Mouse (Mus musculus) liver, embryonic 18 days (tissue): Measurements from ENCODE around the gene Olfr574. TPM values are rescaled to one million over a fixed set of nuclear protein-coding genes. Genes with fewer than 3 reads are reported as not detected.

Experiments used
- polyA plus RNA-seq: library from polyadenylated mRNA; depleted of rRNA; stranded (reverse); fragments of >200 nt; gene quantifications from 2 replicates; pipeline ENCODE4 v1.2.3, GENCODE M21; 2012; rRNA removed

Gene Olfr574
- polyA plus RNA-seq: not detected in 2 replicates

GRCm38 (mm10) chr7:102948167-102948566 is at the start of gene Olfr574:
Gene Olfr574, plus strand, starts transcription at chr7:102948467.

GRCm38 (mm10) chr7:102917032-102917875 is 31.0 kb upstream of the Olfr574 start, which contains the start of gene Olfr571:
Gene Olfr571, minus strand, starts transcription at chr7:102917536.

DNA sequence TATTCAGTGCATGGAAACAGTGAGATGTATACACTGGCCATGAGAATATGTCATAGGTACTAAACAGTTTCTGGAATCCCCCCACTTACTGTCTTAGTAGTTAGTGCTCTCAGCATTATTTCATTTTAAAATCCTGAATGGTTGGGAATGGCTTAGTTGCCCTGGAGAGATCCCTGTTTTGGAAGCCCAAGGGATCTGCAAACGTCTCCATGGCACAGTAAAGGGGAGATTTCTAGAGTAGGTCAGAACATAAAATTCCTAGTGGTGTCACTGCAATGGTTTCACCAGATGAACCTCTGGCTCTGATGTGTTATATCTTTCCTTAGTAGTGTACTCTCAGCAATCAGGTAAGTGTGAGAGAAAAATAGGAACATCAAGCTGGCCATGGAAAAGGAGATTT is 24.2 kb upstream of the Olfr574 start, which contains the start of gene Olfr572:
Olfr572 (plus strand) TSS at position 301 of the 400 bp plus-strand sequence.

DNA sequence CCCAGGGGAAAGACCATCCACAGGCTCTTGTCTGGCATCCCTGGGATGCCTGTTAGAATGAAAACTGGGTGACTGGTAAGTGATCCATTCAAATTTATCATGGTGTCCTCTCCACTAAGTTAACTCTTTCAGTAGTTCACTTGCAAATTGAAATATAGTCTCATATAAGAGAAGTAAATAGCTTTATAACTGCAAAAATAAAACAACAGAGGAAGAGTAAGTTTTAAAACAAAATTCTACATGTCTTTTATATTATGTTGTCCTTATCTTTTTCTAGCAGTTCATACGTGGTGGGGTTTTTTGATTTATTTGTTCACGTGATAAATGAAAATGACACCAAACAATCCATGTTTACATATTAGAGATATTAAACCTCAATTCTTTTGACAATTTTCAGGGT is 5.8 kb upstream of the Olfr574 start, which contains the start of gene Olfr573-ps1:
Olfr573-ps1 (minus strand) TSS at position 101 of the 400 bp plus-strand sequence.

DNA sequence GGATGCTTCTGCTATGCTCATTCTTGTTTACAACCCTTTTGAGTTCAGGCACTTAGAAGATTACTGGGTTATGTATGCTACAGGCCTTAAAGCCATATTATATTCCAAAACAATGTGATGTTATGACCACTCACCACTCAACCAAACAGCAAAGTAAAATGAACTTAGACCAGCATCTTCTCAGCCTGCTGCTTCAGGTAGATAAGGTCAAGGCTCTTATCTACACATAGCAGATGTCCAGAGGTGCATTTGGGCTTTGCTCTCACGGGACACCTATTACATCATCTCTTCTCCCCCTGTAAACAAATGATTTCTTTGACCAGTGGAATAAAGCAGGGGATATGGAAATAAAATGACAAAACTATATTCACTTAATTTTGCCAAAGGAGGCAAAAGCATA is 10.3 kb downstream of the Olfr574 start, which contains the start of gene Olfr575:
Olfr575 (minus strand) TSS at position 183 of the 400 bp plus-strand sequence.

GRCm38 (mm10) chr7:102962360-102962759 is 14.1 kb downstream of the Olfr574 start, which contains the start of gene Olfr576:
Gene Olfr576, plus strand, starts transcription at chr7:102962660.

GRCm38 (mm10) chr7:102975843-102976242 is 27.6 kb downstream of the Olfr574 start, which contains the start of gene Olfr577:
Gene Olfr577, minus strand, starts transcription at chr7:102975943.

DNA sequence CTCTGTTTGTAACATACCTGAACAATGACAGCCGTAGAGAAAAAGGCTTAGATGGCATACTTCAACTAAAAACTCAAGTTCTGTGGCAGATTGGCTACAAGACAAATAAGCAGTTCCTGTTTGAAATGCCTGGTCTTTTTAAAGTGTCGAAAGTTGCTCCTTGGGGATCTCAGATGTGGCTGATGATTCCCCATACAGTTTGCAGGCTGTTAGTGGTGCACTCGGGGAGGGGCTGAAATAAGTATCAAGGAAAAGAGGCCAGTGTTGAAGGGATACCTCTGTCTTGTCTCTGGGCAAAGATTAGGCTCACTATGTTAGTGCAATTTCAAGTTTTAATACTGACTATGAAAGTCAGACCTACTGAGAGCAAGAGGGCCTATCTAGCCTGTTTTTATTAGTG is 41.0 kb downstream of the Olfr574 start, which contains the start of gene Olfr578:
Olfr578 (minus strand) TSS at position 101 of the 400 bp plus-strand sequence.

Other genes with a start within 250 kb of the Olfr574 start
- 0.02 TPM in 2 replicates for gene Olfr558, start 246.3 kb upstream of the Olfr574 start, polyA plus RNA-seq
- not detected in 2 replicates for gene Olfr33, start 229.4 kb upstream of the Olfr574 start, polyA plus RNA-seq
- not detected in 2 replicates for gene Olfr559, start 221.0 kb upstream of the Olfr574 start, polyA plus RNA-seq
- gene Olfr560, start 189.1 kb upstream of the Olfr574 start, polyA plus RNA-seq: not detected in 2 replicates
- gene Olfr78, start 189.0 kb upstream of the Olfr574 start, polyA plus RNA-seq: 0.24 and 0.48 TPM in 2 replicates
- gene Olfr561, start 177.2 kb upstream of the Olfr574 start, polyA plus RNA-seq: 0.05 TPM in 1 of 2 replicates, not detected in the other
- not detected in 2 replicates for gene Olfr564, start 145.0 kb upstream of the Olfr574 start, polyA plus RNA-seq
- not detected in 2 replicates for gene Olfr566, start 89.7 kb upstream of the Olfr574 start, polyA plus RNA-seq
- not detected in 2 replicates for gene Olfr568, start 71.3 kb upstream of the Olfr574 start, polyA plus RNA-seq
- gene Olfr569, start 57.6 kb upstream of the Olfr574 start, polyA plus RNA-seq: not detected in 2 replicates
- gene Olfr570, start 53.9 kb upstream of the Olfr574 start, polyA plus RNA-seq: not detected in 2 replicates
- not detected in 2 replicates for gene Olfr571, start 30.9 kb upstream of the Olfr574 start, polyA plus RNA-seq
- not detected in 2 replicates for gene Olfr572, start 24.1 kb upstream of the Olfr574 start, polyA plus RNA-seq
- gene Olfr573-ps1, start 5.9 kb upstream of the Olfr574 start, polyA plus RNA-seq: not detected in 2 replicates
- gene Olfr575, start 10.3 kb downstream of the Olfr574 start, polyA plus RNA-seq: not detected in 2 replicates
- gene Olfr576, start 14.2 kb downstream of the Olfr574 start, polyA plus RNA-seq: not detected in 2 replicates
- gene Olfr577, start 27.5 kb downstream of the Olfr574 start, polyA plus RNA-seq: not detected in 2 replicates
- not detected in 2 replicates for gene Olfr578, start 40.9 kb downstream of the Olfr574 start, polyA plus RNA-seq
- not detected in 2 replicates for gene Olfr582, start 89.6 kb downstream of the Olfr574 start, polyA plus RNA-seq
- gene Olfr583, start 102.8 kb downstream of the Olfr574 start, polyA plus RNA-seq: not detected in 2 replicates
- gene Olfr584, start 133.4 kb downstream of the Olfr574 start, polyA plus RNA-seq: not detected in 2 replicates
- gene Olfr585, start 149.3 kb downstream of the Olfr574 start, polyA plus RNA-seq: not detected in 2 replicates
- not detected in 2 replicates for gene Olfr586, start 177.2 kb downstream of the Olfr574 start, polyA plus RNA-seq
- gene Olfr588-ps1, start 192.4 kb downstream of the Olfr574 start, polyA plus RNA-seq: not detected in 2 replicates
- gene Olfr589, start 207.9 kb downstream of the Olfr574 start, polyA plus RNA-seq: not detected in 2 replicates
- not detected in 2 replicates for gene Olfr591, start 229.9 kb downstream of the Olfr574 start, polyA plus RNA-seq
- not detected in 2 replicates for gene Olfr592, start 236.3 kb downstream of the Olfr574 start, polyA plus RNA-seq